Mouse (Mus musculus) T-helper 2 cell (primary cell): ENCODE data around the gene Hist1h4d.
"Not testable (repeated sequence)": the region's sequence is repeated elsewhere in the genome, so short reads cannot be mapped to it uniquely, and the experiment has no call there.

Experiments used
- in situ Hi-C: fragments of 300-600 bp; cut with MboI, MseI; formaldehyde crosslinking; loops from one replicate; pipeline ENCODE4 v1.15.1; 2025; ENCODE audit warnings: high pct_unique_total_duplicates

Hist1h4d gene

DNA sequence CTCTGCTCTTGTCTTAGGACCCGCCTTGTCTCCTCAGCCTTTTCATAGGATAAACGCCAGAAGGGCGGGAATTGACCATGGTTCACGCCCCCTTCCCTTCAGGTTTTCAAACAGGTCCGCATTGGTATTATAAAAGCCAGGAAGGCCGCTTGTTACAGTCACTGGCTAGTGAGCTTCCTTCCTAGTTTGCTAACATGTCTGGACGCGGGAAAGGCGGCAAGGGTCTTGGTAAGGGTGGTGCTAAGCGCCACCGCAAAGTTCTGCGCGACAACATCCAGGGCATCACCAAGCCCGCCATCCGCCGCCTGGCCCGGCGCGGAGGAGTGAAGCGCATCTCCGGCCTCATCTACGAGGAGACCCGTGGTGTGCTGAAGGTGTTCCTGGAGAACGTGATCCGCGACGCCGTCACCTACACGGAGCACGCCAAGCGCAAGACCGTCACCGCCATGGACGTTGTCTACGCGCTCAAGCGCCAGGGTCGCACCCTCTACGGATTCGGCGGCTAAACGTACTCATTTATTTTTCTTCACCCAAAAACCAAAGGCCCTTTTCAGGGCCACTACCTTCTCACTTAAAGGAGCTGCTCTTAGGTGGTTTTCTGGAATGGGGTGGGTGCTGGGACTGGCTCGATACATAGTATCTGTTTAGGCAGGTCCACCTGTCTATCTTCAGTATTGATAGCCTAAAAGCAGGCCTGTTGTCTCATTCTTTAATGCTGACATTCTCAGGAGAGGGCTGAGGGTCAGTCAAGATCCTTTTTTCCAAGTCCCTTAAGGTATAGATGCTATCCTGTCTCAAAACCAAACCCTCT, at the start of gene Hist1h4d:
Gene Hist1h4d (plus strand): TSS at position 191 of the 811 bp plus-strand sequence.
- in situ Hi-C loops = no loop called here

DNA sequence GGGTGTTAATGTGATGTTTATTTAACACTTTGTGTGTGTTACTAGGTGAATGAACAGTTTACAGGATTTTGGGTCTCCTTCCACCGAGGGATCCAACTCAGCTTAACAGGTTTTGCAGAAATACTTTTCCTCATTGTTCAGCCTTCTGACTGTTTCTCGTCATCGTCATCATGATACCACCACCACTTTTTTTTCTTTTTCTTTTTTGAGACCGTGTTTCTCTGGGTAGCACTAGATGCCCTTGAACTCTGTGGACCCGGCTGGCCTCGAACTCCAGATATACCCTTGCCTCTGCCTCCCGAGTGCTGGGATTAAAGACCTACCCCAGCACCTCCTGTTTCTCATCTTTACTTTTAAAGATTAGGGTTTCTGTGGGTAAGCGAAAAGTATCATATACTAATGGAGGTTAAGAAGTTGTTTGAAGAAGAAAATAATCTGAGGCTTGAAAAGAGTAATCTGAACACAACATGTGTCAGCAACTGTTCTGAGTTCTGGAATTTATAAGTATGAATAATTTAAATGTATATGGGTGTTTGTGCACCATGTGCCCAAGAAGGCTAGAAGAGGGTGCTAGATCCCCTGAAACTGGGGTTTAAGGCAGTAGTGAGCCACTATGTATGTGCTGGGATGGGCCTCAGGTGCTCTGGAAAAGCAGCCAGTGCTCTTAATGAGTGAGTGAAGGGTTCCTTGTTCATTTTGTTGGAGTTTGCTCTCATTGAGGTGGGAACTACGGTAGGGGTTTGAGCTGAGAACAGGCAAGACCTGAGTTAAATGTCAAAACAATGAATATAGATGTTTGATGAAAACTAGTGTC, 48.9 kb upstream of the Hist1h4d start:
- in situ Hi-C loops = loop anchor here (10.0 kb wide), 1 partner anchor 1488 kb away; the partner anchor contains the start of genes Hist1h2ag, Hist1h2bj and Hist1h4i

DNA sequence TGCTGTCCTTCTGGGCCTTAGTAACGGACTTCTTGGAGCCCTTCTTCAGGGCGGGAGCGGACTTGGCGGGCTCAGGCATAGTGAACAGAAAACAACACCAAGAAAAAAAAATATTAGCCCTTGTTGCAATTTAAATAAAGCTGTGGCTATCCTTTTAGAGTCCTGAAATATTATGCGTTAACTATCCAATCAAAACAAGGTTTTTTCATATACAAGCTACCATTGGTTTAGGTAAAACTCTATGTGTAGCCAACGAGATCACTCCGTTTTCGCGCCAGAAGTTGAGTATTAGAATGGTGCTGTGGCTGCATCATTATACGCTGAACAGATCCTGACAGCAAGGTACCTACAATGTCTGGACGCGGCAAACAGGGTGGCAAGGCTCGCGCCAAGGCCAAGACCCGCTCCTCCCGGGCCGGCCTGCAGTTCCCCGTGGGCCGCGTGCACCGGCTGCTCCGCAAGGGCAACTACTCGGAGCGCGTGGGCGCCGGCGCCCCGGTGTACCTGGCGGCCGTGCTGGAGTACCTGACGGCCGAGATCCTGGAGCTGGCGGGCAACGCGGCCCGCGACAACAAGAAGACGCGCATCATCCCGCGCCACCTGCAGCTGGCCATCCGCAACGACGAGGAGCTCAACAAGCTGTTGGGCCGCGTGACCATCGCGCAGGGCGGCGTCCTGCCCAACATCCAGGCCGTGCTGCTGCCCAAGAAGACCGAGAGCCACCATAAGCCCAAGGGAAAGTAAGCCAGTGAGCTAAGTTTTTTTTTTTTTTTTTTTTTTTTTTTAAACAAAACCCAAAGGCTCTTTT, 47.6 kb upstream of the Hist1h4d start, which contains the start of gene Hist1h2af:
Gene Hist1h2af (plus strand): TSS at position 347 of the 808 bp plus-strand sequence.
- in situ Hi-C loops = loop anchor here (10.0 kb wide), 1 partner anchor 1489 kb away; the partner anchor contains the start of genes Hist1h2ag, Hist1h2bj and Hist1h4i

DNA sequence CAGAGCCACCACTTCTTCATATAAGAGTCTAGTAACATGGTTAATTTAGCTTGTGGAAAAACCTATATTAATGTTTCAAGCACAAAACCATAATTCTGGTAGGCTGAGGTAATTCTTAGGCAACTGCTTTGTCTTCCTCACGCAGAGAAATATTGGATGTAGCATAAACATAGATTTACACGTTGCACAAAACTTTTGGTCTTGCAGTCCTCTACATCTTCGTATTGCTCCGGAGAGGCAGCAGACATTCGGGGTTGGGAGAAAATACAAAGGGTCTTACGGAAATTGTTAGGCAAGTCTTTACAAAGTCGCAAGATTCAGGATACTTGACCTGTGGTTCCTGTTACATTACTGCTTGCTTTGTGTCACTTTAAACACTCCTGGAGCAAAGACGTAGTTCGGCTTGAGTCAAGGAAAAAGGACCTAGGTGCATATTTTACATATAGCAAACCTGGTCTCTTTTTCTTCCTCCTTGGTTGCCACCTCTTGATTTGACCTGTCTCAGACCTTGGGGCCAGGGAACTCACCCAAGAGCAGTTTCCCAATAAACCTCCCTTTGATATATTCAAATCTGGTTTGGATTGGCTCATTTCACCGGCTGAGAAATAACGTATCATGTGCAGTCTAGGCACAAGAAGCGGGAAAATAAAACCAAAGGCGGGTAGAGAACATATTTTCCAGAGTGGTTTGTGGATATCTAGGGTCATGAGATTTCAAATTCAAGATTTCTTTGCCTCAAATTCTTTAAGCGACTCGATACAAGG, 46.8 kb upstream of the Hist1h4d start:
- in situ Hi-C loops = loop anchor here (10.0 kb wide), 1 partner anchor 1490 kb away; the partner anchor contains the start of genes Hist1h2ag, Hist1h2bj and Hist1h4i

DNA sequence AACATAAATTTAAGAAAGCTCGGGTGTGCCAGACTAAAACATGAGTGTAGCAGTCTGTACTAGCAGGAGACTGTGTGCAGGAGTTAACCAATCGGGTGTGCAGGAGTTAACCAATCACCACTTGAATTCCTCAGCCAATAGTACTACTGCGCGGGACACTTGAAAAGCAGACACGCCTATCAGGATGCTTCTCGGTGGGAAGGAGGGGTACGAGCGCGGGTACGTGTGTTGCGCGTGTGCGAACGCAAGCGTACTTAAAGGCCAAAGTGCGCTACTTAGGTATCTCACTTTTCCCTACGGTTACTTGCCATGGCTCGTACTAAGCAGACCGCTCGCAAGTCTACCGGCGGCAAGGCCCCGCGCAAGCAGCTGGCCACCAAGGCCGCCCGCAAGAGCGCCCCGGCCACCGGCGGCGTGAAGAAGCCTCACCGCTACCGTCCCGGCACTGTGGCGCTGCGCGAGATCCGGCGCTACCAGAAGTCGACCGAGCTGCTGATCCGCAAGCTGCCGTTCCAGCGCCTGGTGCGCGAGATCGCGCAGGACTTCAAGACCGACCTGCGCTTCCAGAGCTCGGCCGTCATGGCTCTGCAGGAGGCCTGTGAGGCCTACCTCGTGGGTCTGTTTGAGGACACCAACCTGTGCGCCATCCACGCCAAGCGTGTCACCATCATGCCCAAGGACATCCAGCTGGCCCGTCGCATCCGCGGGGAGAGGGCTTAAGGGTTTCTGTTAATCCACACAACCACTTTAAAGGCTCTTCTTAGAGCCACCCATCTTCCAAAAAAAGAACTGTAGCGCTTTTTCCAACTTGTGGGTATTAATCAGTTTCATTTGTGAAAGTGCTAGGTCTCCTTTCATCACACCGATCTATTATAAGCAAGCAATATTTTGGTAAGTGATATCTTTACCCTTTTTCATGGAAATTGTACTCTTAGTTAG, 46.0 kb upstream of the Hist1h4d start, which contains the start of gene Hist1h3g:
Gene Hist1h3g (plus strand): TSS at position 286 of the 939 bp plus-strand sequence.
- in situ Hi-C loops = loop anchor here (10.0 kb wide), 1 partner anchor 1491 kb away; the partner anchor contains the start of genes Hist1h2ag, Hist1h2bj and Hist1h4i

DNA sequence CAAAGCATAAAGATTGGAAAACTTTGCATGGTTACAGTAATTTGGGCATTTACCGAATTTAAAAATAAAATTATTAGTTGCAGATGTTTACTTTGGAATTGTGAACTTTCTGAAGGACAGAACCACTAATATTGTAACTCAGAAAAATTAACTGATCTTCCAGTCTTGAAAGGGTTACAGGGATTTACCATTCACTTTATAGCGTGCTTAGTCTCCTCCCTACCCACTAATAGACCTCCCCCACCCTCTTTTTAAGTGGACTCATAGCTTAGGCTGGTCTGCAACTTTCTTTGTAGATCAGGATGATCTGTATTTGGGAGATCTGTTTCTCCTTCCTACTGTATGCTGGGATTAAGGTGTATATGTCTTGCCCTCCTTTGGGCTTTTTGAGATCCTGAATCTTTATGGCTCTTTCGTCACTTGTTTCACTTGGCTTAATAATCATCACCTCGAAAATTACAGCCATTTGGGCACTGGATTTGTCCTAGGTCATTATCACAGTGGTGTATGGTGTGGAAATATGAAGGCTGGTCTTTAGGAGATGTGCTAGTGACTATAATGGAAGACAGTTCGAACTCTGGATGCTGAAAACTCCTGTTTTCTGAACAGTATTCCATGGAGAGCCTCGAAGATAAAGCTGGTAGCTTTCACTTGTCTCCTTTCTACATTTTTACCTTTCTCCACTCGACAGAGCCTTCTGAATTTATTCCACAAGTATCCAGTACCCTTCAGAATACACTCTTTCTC, 45.1 kb upstream of the Hist1h4d start:
- in situ Hi-C loops = loop anchor here (10.0 kb wide), 1 partner anchor 1491 kb away; the partner anchor contains the start of genes Hist1h2ag, Hist1h2bj and Hist1h4i

DNA sequence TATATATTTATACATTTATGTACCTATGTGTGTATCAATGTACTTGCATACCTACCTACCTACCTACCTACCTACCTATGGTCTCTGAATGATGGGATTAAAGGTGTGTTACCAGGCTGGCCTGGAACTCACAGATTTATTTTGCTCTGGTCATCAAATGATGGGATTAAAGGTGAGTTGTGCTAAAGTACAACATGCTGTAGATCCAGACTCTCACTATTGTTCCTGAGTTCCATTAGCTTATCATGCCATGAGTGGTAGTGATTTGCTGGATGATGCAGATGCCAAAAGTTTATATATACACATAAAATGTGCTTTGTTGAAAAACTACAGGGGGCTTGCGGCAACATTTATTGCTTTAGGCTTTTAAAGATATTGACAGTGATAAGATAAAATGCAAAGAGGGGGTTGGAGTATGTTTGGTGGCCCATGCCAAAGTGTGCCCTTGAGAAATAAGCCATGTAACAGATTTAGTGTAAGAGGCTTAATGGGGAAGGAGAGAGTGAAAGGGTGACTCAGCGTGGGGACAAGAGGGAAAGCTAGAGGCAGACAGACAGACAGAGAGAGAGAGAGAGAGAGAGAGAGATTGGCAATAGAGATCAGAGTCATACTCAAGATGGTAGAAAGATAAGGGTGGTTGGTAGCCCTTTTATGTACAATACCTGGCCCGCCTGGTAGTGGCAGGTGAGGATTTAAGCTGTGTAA, 44.2 kb upstream of the Hist1h4d start:
- in situ Hi-C loops = loop anchor here (10.0 kb wide), 1 partner anchor 1492 kb away; the partner anchor contains the start of genes Hist1h2ag, Hist1h2bj and Hist1h4i

DNA sequence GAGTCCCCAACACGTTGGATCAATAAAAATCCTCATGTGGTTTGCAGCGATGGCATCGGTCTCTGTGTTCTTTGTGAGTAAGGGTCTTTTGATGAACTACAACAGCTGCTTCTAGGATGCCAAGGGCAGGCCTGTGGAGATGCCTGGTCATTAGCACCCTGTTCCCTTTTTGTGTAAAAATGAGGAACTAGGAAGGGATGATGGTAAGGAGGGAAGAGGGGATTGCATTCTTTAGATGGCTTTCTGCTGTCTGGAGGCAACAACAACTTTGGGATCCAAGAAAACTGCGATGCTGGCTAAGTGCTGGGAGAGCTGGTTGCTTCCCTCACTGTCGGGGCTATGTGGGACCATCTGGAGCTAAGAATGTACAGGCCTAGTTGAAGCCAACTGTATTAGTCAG, 43.1 kb upstream of the Hist1h4d start:
- in situ Hi-C loops = loop anchor here (10.0 kb wide), 1 partner anchor 1493 kb away; the partner anchor contains the start of genes Hist1h2ag, Hist1h2bj and Hist1h4i

DNA sequence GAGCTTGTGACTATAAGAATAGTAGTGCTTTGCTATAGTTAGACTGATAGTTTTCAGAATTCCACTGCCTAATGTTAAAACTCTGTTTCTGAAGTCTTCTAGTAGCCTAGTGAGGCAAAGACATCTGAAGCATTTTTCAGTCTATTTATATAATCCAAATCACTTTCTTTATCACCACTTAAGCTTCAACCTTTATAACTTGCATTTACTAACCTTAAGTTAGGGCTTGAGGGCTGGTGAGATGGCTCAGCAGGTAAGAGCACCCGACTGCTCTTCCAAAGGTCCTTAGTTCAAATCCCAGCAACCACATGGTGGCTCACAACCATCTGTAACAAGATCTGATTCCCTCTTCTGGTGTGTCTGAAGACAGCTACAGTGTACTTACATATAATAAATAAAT, 41.6 kb upstream of the Hist1h4d start:
- in situ Hi-C loops = loop anchor here (10.0 kb wide), 1 partner anchor 1495 kb away; the partner anchor contains the start of genes Hist1h2ag, Hist1h2bj and Hist1h4i

DNA sequence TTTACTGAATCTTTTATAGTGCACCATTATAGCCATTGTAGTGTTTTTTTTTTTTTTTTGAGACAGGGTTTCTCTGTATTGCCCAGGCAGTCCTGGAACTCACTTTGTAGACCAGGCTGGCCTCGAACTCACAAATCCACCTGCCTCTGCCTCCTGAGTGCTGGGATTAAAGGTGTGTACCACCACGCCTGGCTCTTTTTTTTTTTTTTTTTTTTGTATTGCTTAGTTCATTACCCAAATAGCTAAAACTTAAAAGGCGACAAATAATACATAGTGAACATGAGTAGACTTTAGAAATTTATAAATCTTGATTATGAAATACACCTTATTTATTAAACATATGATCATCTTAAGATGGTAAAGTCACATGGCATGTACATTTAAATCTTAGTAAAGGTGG, 39.9 kb upstream of the Hist1h4d start:
- in situ Hi-C loops = no loop called here

DNA sequence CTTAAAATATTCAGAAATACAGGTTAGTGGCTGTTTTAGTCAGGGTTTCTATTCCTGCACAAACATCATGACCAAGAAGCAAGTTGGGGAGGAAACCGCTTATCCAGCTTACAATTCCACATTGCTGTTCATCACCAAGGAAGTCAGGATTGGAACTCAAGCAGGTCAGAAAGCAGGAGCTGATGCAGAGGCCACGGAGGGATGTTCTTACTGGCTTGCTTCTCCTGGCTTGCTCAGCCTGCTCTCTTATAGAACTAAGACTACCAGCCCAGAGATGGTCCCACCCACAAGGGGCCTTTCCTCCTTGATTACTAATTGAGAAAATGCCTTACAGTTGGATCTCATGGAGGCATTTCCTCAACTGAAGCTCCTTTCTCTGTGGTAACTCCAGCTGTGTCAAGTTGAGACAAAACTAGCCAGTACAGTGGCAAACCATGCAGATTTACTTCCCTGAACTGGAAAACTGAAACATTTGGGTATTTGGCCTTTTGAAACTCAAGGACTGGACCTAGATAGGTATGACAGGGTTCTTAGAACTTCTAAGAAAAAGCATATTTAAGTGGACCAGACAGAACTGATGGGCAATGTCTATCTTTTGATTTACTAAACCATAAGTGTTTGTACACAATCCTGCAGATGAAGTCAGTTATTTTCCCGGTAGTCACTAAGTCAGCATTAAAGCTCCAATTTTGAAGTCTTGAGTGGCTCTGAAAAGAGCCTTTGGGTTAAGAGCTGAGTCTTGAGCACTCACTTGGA, 39.0 kb upstream of the Hist1h4d start:
- in situ Hi-C loops = not testable (repeated sequence)

DNA sequence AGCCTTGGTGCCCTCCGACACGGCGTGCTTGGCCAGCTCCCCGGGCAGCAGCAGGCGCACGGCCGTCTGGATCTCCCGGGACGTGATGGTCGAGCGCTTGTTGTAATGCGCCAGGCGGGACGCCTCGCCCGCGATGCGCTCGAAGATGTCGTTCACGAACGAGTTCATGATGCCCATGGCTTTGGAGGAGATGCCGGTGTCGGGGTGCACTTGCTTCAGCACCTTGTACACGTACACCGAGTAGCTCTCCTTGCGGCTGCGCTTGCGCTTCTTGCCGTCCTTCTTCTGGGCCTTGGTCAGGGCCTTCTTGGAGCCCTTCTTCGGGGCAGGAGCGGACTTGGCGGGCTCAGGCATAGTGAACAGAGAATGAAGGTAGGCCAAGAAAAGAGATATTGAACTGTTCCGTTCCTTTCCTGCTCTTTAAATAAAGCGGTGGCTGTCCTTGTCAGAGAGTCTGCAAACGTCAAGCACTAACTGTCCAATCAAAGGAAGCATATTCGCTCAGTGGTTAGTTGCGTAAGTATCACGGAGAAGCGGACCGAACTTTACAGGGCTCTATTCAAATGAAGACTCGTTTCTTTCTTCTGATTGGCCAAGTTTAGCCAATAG, 38.3 kb upstream of the Hist1h4d start, which contains the start of gene Hist1h2bh:
Gene Hist1h2bh (minus strand): TSS at position 394 of the 609 bp plus-strand sequence.
- in situ Hi-C loops = not testable (repeated sequence)

DNA sequence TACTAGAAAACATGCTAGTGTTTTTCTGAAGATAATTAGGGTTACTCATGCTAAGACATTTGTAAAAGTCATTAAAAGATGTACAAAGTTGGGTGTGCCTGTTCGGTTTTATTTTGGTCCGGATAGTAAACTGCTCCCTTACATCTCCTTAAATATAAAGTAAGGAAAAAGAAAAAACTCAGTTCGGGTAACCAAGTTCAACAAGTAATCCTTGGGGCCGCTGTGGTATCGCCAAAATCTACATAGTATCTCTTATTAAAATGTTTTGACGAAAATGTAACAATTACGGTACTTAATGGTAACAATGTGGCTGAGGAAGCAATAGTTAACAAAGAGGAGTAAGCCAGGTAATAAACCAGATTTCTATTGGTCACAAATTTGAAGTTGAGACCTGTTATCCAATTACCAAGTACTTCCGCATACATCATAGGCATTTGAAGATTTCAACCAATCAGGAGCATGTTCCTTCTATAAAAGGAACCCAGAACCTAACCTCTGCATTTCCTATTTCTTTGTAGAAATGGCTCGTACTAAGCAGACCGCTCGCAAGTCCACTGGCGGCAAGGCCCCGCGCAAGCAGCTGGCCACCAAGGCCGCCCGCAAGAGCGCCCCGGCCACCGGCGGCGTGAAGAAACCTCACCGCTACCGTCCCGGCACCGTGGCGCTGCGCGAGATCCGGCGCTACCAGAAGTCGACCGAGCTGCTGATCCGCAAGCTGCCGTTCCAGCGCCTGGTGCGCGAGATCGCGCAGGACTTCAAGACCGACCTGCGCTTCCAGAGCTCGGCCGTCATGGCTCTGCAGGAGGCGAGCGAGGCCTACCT, 37.2 kb upstream of the Hist1h4d start, which contains the start of gene Hist1h3f:
Gene Hist1h3f (plus strand): TSS at position 88 of the 822 bp plus-strand sequence.
- in situ Hi-C loops = no loop called here

DNA sequence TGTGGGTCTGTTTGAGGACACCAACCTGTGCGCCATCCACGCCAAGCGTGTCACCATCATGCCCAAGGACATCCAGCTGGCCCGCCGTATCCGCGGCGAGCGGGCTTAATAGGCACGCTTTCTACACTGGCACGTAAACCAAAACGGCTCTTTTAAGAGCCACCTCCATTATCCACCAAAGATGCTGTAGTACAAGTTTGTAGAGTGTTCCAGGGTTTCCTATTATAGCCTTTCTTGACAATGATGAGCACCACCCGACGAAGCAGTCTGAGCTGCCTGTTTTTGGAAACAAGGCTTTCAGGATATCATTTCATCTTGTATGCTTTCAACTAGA, 36.6 kb upstream of the Hist1h4d start:
- in situ Hi-C loops = not testable (repeated sequence)

DNA sequence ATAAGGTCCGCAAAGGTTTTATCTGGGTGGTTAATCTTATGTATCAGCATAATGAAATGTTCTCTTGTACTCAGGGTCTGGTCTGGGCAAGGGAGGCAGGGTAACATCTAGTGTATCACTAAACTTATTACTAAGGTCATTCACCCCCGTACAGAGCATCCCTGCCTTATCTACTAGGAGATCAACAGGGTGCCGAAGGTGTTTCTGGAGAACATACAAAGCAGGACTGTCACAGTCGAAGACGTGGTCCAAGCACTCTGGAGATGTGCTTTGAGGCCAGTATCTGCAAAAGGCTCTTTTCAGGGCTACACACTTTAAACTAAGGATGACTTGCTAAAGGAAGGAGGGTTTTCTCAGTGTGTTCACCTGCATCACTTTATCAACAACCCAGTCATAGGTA, 34.7 kb upstream of the Hist1h4d start:
- in situ Hi-C loops = no loop called here
